Mouse (Mus musculus) liver, adult 2 months (tissue): Measurements from ENCODE around the gene Pmpcb. TPM values are rescaled to one million over a fixed set of nuclear protein-coding genes. Genes with fewer than 3 reads are reported as not detected.
A peak's percentile ranks its signal among the peaks of the same experiment; 100 is the strongest.

ENCODE experiments used
- DNase-seq: peaks from one replicate; pipeline ENCODE4 v3.0.0-alpha.2; 2011; ENCODE audit warnings: low read depth, low spot score; ENCODE audit errors: extremely low read depth
- H3K27ac ChIP-seq: fragments of 200-500 bp; replicated peaks from 2 replicates; pipeline ENCODE4 v1.5.1; 2012; ENCODE audit warnings: low read depth, mild to moderate bottlenecking, control low read depth, inconsistent platforms, low read length; ENCODE audit not compliant: insufficient read depth
- H3K27me3 ChIP-seq: fragments of 200-500 bp; 2 replicates; pipeline ENCODE4 v1.6.1; 2012; ENCODE audit warnings: mild to moderate bottlenecking, moderate library complexity, low read length, inconsistent platforms; ENCODE audit not compliant: control insufficient read depth, insufficient read depth
- H3K36me3 ChIP-seq: fragments of 200-500 bp; 2 replicates; pipeline ENCODE4 v1.6.1; 2012; ENCODE audit warnings: low read length, inconsistent platforms; ENCODE audit not compliant: control insufficient read depth, insufficient read depth
- H3K4me1 ChIP-seq: fragments of 200-500 bp; 2 replicates; pipeline ENCODE4 v1.6.1; 2011; ENCODE audit warnings: low read length; ENCODE audit not compliant: control insufficient read depth, insufficient read depth
- H3K4me3 ChIP-seq: fragments of 200-500 bp; 2 replicates; pipeline ENCODE4 v1.5.1; 2011; ENCODE audit warnings: low read depth, mild to moderate bottlenecking, control low read depth, low read length, moderate library complexity; ENCODE audit not compliant: insufficient read depth
- H3K79me2 ChIP-seq: fragments of 200-500 bp; 2 replicates; pipeline ENCODE4 v1.6.1; 2012; ENCODE audit warnings: inconsistent platforms, mild to moderate bottlenecking, low read length, moderate library complexity; ENCODE audit not compliant: control insufficient read depth, insufficient read depth
- H3K9ac ChIP-seq: fragments of 200-500 bp; 2 replicates; pipeline ENCODE4 v1.6.1; 2012; ENCODE audit warnings: low read depth, mild to moderate bottlenecking, control low read depth, inconsistent platforms, low read length
- CTCF ChIP-seq: fragments of 200-500 bp; IDR thresholded peaks from 2 replicates; pipeline ENCODE4 v1.5.1; 2011; ENCODE audit warnings: low read depth, low read length, control low read depth
- POLR2A ChIP-seq: fragments of 200-500 bp; IDR thresholded peaks from 2 replicates; pipeline ENCODE4 v1.6.1; 2011; ENCODE audit warnings: low read length, control low read depth; ENCODE audit not compliant: insufficient read depth; ENCODE audit errors: extremely low read depth
- WGBS: fragments of 180-500 bp; shearing (Covaris S2); methylation state at CpG from one replicate; pipeline ENCODE4 v1.1.7; 2018; 5-methylcytosine and 5-hydroxymethylcytosine counted together
- polyA plus RNA-seq: library from polyadenylated mRNA; depleted of rRNA; stranded (reverse); fragments of >200 nt; gene quantifications from 2 replicates; pipeline ENCODE4 v1.2.3, GENCODE M21; 2012
- total RNA-seq: library from RNA; depleted of rRNA; stranded (reverse); fragments of >200 nt; gene quantifications from 2 replicates; pipeline ENCODE4 v1.2.3, GENCODE M21; 2014

Gene Pmpcb
- total and polyA plus RNA-seq, 2 experiments, result 63.4 to 167 TPM

- no peak for DNase-seq
- Histone ChIP-seq H3K27ac (no peak overlapping the region), H3K9ac (no peak overlapping the region), H3K4me3 (no peak overlapping the region), H3K4me1 (peaks cover 19% of the 10 kb centered on the region), H3K36me3 (peaks cover 17% of the 10 kb centered on the region), H3K27me3 (no peaks in the 10 kb centered on the region), H3K79me2 (peaks cover 30% of the 10 kb centered on the region; the same call in 1 of the 2 replicates)
- TF ChIP-seq POLR2A, result no peak
- no peak for TF ChIP-seq CTCF
- 84% methylated on average over 7 of the region's 7 CpGs for WGBS
Observed at GRCm38 (mm10) chr5:21785776-21786175, 48.8 kb downstream of the Pmpcb start.

- Histone ChIP-seq H3K9ac (peak overlapping the region; percentile 97), H3K79me2 (peaks cover 33% of the 10 kb centered on the region; the same call in 1 of the 2 replicates), H3K36me3 (peaks cover 14% of the 10 kb centered on the region), H3K27ac (peak overlapping the region; percentile 80), H3K27me3 (no peaks in the 10 kb centered on the region), H3K4me3 (peak overlapping the region; percentile 97), H3K4me1 (peaks cover 23% of the 10 kb centered on the region)
- DNase-seq, result peak; percentile 80
- no peak for TF ChIP-seq CTCF
- peak; percentile 72; the same call in 1 of the 2 replicates for TF ChIP-seq POLR2A
- 2% methylated on average over 51 of the region's 51 CpGs for WGBS
Observed at GRCm38 (mm10) chr5:21786258-21787185, 49.6 kb downstream of the Pmpcb start.

- Histone ChIP-seq H3K27ac (peak overlapping the region; percentile 80), H3K79me2 (peaks cover 38% of the 10 kb centered on the region; the same call in 1 of the 2 replicates), H3K36me3 (peaks cover 9% of the 10 kb centered on the region), H3K4me3 (peak overlapping the region; percentile 97), H3K9ac (peak overlapping the region; percentile 97), H3K27me3 (no peaks in the 10 kb centered on the region), H3K4me1 (peaks cover 23% of the 10 kb centered on the region)
- TF ChIP-seq POLR2A (no peak), CTCF (no peak)
- WGBS, result 22% methylated on average over 11 of the region's 11 CpGs
- no peak for DNase-seq
Observed at GRCm38 (mm10) chr5:21787186-21788105, 50.5 kb downstream of the Pmpcb start.

GRCm38 (mm10) chr5:21789061-21789460 is 52.1 kb downstream of the Pmpcb start:
- DNase-seq, result no peak
- H3K79me2 ChIP-seq, result peaks cover 38% of the 10 kb centered on the region; the same call in 1 of the 2 replicates
- no peak overlapping the region for H3K9ac ChIP-seq
- peaks cover 23% of the 10 kb centered on the region for H3K4me1 ChIP-seq
- H3K36me3 ChIP-seq, result peaks cover 6% of the 10 kb centered on the region
- H3K27ac ChIP-seq, result no peak overlapping the region
- no peak for TF ChIP-seq POLR2A
- TF ChIP-seq CTCF, result no peak
- whole genome bisulfite sequencing, result 69% methylated on average over 5 of the region's 5 CpGs
- no peaks in the 10 kb centered on the region for H3K27me3 ChIP-seq
- H3K4me3 ChIP-seq, result no peak overlapping the region

GRCm38 (mm10) chr5:21792166-21792565 is 55.2 kb downstream of the Pmpcb start:
- no peak for DNase-seq
- H3K36me3 ChIP-seq, result peaks cover 16% of the 10 kb centered on the region
- H3K79me2 ChIP-seq, result peaks cover 27% of the 10 kb centered on the region; the same call in 1 of the 2 replicates
- no peak overlapping the region for H3K4me3 ChIP-seq
- no peaks in the 10 kb centered on the region for H3K27me3 ChIP-seq
- no peak overlapping the region for H3K27ac ChIP-seq
- no peak for TF ChIP-seq POLR2A
- TF ChIP-seq CTCF, result no peak
- H3K4me1 ChIP-seq, result peaks cover 27% of the 10 kb centered on the region
- H3K9ac ChIP-seq, result no peak overlapping the region
